Mouse (Mus musculus): Measurements from ENCODE around the gene Bmp10. TPM values are rescaled to one million over a fixed set of nuclear protein-coding genes. Genes with fewer than 3 reads are reported as not detected.
A peak's percentile ranks its signal among the peaks of the same experiment; 100 is the strongest.

The Bmp10 gene
- total and polyA plus RNA-seq, 2 experiments from 2014 or later = 0.05 TPM; not detected in 1

DNA sequence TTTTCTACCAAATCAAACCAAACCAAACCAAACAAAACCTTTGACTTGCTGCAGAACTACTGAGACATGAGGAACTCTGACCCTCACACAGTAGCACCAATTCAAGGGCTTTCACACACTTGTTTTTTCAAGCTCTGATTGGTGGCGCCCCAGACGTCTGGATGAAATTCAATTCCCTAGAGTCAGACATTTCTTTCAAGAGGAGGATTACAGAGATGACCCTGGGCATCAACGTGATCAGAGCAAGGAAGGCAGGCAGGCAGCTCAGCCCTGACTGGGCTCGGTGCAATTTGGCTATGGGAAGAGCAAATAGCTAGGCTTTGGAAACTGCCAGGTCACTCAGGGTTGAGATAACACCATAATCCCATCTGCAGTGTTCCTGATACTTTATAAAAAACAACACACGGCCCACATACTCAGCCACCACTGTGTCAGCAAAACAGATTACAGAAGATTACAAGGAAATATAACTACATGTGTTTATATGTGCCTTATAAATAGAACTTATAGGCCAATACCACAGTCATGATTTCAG is 39.3 kb upstream of the Bmp10 start:
- Histone ChIP-seq H3K9me3 (ENCODE audit: low read length) (no peaks in the 10 kb centered on the region), H3K27ac (no peak overlapping the region), H3K4me1 (ENCODE audit: insufficient read depth, low read length) (peaks cover 3% of the 10 kb centered on the region; the same call in 1 of the 2 replicates), H3K27me3 (ENCODE audit: insufficient read depth, low read length) (no peaks in the 10 kb centered on the region), H3K36me3 (ENCODE audit: insufficient read depth, low read length) (no peaks in the 10 kb centered on the region), H3K4me3 (ENCODE audit: low read length) (no peak overlapping the region), H3K4me2 (ENCODE audit: low read depth, low read length) (no peak overlapping the region), H3K9ac (replicated peaks; ENCODE audit: low read length) (no peak overlapping the region)
- ATAC-seq (no peak), DNase-seq (ENCODE audit: low spot score) (no peak)
- WGBS = 46% methylated on average over 5 of the region's 5 CpGs
- no peak for TF ChIP-seq CTCF (IDR thresholded peaks at IDR 0.05; ENCODE audit: low read depth)

DNA sequence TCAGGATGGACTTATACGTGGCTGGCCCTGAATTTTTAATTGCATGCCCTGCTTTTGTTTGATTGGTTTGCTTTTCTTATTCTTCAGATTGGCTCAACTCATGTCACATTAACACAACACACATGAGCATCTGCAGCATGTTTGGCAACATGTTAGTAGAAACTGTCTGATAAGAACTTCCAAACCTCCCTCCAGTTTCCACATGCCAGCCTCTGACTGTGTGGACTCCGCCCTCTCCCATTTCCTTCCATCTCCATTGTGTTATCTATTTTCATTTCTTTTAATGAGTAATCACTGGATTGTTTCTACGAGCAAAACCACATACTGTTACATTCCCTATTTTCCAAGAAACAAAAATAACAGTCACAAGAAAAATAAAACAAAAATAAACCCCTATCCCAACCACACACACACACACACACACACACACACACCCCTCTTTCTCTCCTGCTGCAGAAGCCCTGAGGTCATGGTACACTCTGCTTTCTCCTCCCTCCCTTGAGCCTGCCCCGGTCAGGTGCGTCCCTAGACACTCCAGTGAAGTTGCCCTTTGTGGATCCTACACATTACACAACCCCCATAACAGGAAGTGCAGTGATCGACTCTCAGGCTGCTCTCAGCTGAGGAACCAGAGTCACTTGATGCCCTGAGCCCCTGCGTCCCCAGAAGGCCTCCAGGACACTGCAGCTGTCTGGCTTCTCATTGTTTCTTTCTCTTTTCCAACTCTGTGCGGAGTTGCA is 35.2 kb upstream of the Bmp10 start:
- Histone ChIP-seq H3K27me3 (ENCODE audit: insufficient read depth, low read length) (no peaks in the 10 kb centered on the region), H3K4me3 (ENCODE audit: low read length) (no peak overlapping the region), H3K9ac (replicated peaks; ENCODE audit: low read length) (no peak overlapping the region), H3K9me3 (ENCODE audit: low read length) (no peaks in the 10 kb centered on the region), H3K36me3 (ENCODE audit: insufficient read depth, low read length) (no peaks in the 10 kb centered on the region), H3K27ac (no peak overlapping the region), H3K4me2 (ENCODE audit: low read depth, low read length) (no peak overlapping the region), H3K4me1 (ENCODE audit: insufficient read depth, low read length) (no peaks in the 10 kb centered on the region)
- no peak for DNase-seq (ENCODE audit: low spot score)
- no peak for ATAC-seq
- TF ChIP-seq CTCF (IDR thresholded peaks at IDR 0.05; ENCODE audit: low read depth) = no peak
- 76% methylated on average over 8 of the region's 8 CpGs for WGBS

DNA sequence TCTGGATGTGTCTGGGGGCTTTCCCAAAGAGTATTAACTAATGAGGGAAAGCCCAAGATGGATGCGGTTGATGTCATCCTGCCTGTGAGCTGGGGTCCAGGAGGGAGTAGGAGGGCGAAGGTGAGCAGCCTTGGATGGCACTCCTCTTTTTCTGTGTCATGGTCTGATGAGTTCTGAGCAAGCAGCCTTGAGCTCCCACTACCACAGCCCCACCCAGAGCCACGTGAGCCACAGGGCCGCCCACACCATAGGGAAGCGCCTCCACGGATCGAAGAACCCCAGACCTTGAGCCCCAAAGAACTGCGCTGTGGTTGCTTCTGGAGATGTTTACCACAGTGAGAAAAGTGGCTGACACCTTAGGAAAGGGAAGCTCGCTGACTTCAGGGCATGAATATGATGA is 34.0 kb upstream of the Bmp10 start:
- H3K4me2 ChIP-seq (ENCODE audit: low read depth, low read length) = no peak overlapping the region
- H3K4me1 ChIP-seq (ENCODE audit: insufficient read depth, low read length) = no peaks in the 10 kb centered on the region
- WGBS = 89% methylated on average over 9 of the region's 9 CpGs
- no peak overlapping the region for H3K4me3 ChIP-seq (ENCODE audit: low read length)
- H3K27ac ChIP-seq = no peak overlapping the region
- no peaks in the 10 kb centered on the region for H3K27me3 ChIP-seq (ENCODE audit: insufficient read depth, low read length)
- DNase-seq (ENCODE audit: low spot score) (no peak), ATAC-seq (no peak)
- H3K36me3 ChIP-seq (ENCODE audit: insufficient read depth, low read length) = no peaks in the 10 kb centered on the region
- no peak for TF ChIP-seq CTCF (IDR thresholded peaks at IDR 0.05; ENCODE audit: low read depth)
- no peaks in the 10 kb centered on the region for H3K9me3 ChIP-seq (ENCODE audit: low read length)
- no peak overlapping the region for H3K9ac ChIP-seq (replicated peaks; ENCODE audit: low read length)

DNA sequence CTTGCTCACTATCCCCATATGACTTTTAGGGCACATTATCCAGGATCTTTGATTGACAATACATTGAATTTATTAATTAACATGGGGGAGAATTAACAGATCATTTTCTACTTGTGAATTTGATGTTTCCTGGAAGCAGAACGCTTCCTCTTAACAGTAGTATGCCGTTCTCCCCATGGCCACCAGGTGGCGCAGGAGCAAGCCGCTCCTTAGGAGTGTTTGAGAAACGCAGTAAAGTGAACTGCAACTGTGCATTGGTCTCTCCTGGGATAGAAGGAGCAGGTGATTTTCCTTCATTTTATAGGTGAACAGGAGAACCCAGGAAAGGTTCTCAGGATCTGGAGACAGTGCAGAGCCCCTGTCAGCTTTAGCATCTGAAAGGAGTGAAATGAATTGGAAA is 29.7 kb upstream of the Bmp10 start:
- Histone ChIP-seq H3K4me2 (ENCODE audit: low read depth, low read length) (no peak overlapping the region), H3K27me3 (ENCODE audit: insufficient read depth, low read length) (no peaks in the 10 kb centered on the region), H3K9me3 (ENCODE audit: low read length) (no peaks in the 10 kb centered on the region), H3K27ac (no peak overlapping the region), H3K4me1 (ENCODE audit: insufficient read depth, low read length) (no peaks in the 10 kb centered on the region), H3K4me3 (ENCODE audit: low read length) (no peak overlapping the region), H3K36me3 (ENCODE audit: insufficient read depth, low read length) (no peaks in the 10 kb centered on the region), H3K9ac (replicated peaks; ENCODE audit: low read length) (no peak overlapping the region)
- DNase-seq (ENCODE audit: low spot score) = peak; percentile 90
- 2% methylated on average over 5 of the region's 5 CpGs for WGBS
- TF ChIP-seq CTCF (IDR thresholded peaks at IDR 0.05; ENCODE audit: low read depth) = peak; percentile 96
- ATAC-seq = no peak

DNA sequence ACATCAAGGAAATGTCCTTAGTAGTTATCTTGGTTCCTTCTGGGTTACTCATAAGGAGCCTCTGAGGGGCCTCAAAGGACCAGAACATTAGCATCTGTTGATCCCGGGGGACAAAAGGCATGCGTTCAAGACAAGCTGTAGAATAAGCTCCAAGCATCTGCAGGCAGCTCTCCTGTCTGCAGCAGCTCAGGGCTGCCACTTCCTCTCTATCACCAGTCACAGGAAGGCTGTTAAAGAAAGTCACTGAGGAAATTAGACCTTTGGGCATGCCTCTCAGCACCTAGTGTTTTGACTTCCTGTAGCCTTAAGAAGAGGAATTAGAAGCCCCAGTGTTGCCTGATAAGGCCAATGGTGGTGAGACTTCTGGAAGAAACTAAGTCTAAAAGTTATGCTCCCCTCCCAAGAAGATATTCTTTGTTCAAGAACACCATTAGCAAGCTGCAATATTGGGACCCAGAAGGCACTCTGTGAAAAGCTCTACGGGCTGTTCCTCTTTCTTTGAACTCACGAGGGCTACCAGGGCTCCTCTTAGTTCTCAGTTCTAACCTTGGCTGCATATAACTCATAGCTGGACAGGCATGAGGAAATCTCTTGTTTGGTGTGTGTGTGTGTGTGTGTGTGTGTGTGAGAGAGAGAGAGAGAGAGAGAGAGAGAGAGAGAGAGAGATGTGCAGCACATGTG is 28.8 kb upstream of the Bmp10 start:
- Histone ChIP-seq H3K4me2 (ENCODE audit: low read depth, low read length) (no peak overlapping the region), H3K36me3 (ENCODE audit: insufficient read depth, low read length) (no peaks in the 10 kb centered on the region), H3K4me3 (ENCODE audit: low read length) (no peak overlapping the region), H3K9ac (replicated peaks; ENCODE audit: low read length) (no peak overlapping the region), H3K27ac (no peak overlapping the region), H3K4me1 (ENCODE audit: insufficient read depth, low read length) (no peaks in the 10 kb centered on the region), H3K9me3 (ENCODE audit: low read length) (no peaks in the 10 kb centered on the region), H3K27me3 (ENCODE audit: insufficient read depth, low read length) (no peaks in the 10 kb centered on the region)
- no peak for TF ChIP-seq CTCF (IDR thresholded peaks at IDR 0.05; ENCODE audit: low read depth)
- DNase-seq (ENCODE audit: low spot score) = no peak
- 70% methylated on average over 4 of the region's 4 CpGs for WGBS
- ATAC-seq = no peak

DNA sequence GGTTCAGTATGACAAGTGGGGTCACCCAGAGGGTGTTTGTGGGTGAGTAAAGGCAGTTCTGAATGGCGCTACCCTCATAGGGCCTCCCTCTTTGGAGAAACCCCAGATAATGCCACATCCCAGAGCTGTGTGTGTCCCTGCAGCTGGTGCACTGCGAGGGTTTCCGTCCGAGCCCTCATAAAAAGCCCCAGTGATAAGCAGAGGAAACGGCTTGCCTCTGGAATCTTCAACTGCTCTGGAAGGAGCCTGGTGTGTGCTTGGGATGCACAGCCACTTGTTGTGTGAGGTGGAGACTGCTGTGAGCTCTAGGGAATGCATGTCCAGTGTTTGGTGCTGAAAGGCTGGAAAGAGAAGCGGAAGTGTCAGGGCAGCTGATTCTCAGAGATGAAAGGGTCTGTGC is 27.3 kb upstream of the Bmp10 start:
- Histone ChIP-seq H3K4me1 (ENCODE audit: insufficient read depth, low read length) (no peaks in the 10 kb centered on the region), H3K36me3 (ENCODE audit: insufficient read depth, low read length) (no peaks in the 10 kb centered on the region), H3K4me3 (ENCODE audit: low read length) (no peak overlapping the region), H3K9me3 (ENCODE audit: low read length) (no peaks in the 10 kb centered on the region), H3K27ac (no peak overlapping the region), H3K27me3 (ENCODE audit: insufficient read depth, low read length) (no peaks in the 10 kb centered on the region), H3K9ac (replicated peaks; ENCODE audit: low read length) (no peak overlapping the region), H3K4me2 (ENCODE audit: low read depth, low read length) (no peak overlapping the region)
- DNase-seq (ENCODE audit: low spot score) = no peak
- no peak for ATAC-seq
- WGBS = 83% methylated on average over 6 of the region's 6 CpGs
- TF ChIP-seq CTCF (IDR thresholded peaks at IDR 0.05; ENCODE audit: low read depth) = no peak

DNA sequence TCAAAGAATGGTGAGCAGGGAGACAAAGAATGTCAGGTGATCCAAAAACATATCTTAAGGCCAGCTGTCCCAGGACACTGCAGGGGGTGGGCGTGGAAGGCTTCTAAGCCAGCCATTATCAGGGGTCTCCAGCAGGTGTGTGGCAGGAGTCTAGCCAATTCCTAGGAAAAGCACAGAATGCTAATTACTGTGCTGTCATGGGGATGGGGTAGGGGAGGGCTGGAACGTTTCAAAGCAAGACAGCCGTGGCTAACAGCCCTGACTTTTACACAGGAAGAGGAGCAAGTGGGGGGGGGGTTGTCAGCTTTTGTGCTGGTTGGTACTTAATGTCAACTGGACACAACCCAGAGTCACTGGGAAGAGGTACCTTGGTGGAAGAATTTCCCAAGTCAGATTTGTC is 16.8 kb upstream of the Bmp10 start:
- Histone ChIP-seq H3K27me3 (ENCODE audit: insufficient read depth, low read length) (no peaks in the 10 kb centered on the region), H3K4me3 (ENCODE audit: low read length) (no peak overlapping the region), H3K36me3 (ENCODE audit: insufficient read depth, low read length) (no peaks in the 10 kb centered on the region), H3K4me2 (ENCODE audit: low read depth, low read length) (no peak overlapping the region), H3K27ac (no peak overlapping the region), H3K9me3 (ENCODE audit: low read length) (no peaks in the 10 kb centered on the region), H3K4me1 (ENCODE audit: insufficient read depth, low read length) (no peaks in the 10 kb centered on the region), H3K9ac (replicated peaks; ENCODE audit: low read length) (no peak overlapping the region)
- ATAC-seq = no peak
- no peak for TF ChIP-seq CTCF (IDR thresholded peaks at IDR 0.05; ENCODE audit: low read depth)
- WGBS = 17% methylated on average over 3 of the region's 3 CpGs
- peak; percentile 15 for DNase-seq (ENCODE audit: low spot score)

All from hindbrain, postnatal 0 days (tissue).